Mouse (Mus musculus): ENCODE data around the gene Dpp4. TPM values are rescaled to one million over a fixed set of nuclear protein-coding genes. Genes with fewer than 3 reads are reported as not detected.

Dpp4 gene
- polyA plus RNA-seq (2016; fragmentation: Nextera tagmentation; extraction: Ambion mirVana) = 0.99 and 1.9 TPM in 2 replicates

GRCm38 (mm10) chr2:62412081-62412821 is at the start of gene Dpp4:
Gene Dpp4, minus strand, starts transcription at chr2:62412231.
- peaks cover 10% of the 10 kb centered on the region for H3K4me1 ChIP-seq
- no peaks in the 10 kb centered on the region for H3K36me3 ChIP-seq
- no peak within 1 kb of the TSS for H3K27ac ChIP-seq
- H3K9me3 ChIP-seq (replicated peaks) = no peaks in the 10 kb centered on the region
- WGBS = 57% methylated on average over 13 of the region's 13 CpGs
- peak within 1 kb of the TSS; percentile 71 for H3K4me2 ChIP-seq (replicated peaks)
- ATAC-seq (ENCODE audit: low FRiP score) = 0 out of 2 replicates have a peak, but pooled peaks have one; percentile 6
- H3K4me3 ChIP-seq = peak within 1 kb of the TSS; percentile 34
- peaks cover 25% of the 10 kb centered on the region for H3K27me3 ChIP-seq
- peak within 1 kb of the TSS; percentile 28; the same call in 1 of the 2 replicates for H3K9ac ChIP-seq

DNA sequence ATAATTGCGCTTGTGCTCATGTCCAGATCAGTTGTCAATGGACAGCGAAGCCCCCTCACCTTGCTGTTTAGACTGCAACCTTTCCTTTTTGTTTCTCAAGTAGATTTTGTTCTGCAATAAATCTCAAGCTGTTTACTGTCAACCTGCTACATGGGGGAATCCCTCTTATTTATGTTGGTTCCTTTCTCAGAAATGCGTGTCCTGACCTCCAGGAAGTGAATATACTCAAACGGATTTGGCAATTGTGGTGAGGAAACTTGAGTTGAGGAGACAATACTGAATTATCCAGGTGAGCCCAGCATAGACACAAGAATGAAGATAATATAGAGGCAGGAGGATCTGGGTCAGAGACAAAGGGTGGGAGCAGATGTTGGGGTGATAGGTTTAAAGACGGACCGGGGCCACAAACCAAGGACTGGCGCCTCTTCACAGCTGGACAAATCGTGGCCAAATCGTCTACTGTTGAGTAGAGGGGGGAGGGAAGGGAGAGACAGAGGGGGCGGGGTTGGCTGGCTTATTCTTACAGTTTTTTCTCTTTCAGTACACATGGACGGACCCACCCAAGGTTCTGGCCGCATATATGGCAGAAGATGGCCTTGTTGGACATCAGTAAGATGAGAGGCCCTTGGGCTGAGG is 48.9 kb upstream of the Dpp4 start:
- 91% methylated on average over 12 of the region's 12 CpGs for WGBS
- no peak for ATAC-seq (ENCODE audit: low FRiP score)
- Histone ChIP-seq H3K9ac (no peak overlapping the region), H3K4me2 (replicated peaks) (no peak overlapping the region), H3K27ac (no peak overlapping the region), H3K27me3 (0 out of 2 replicates have a peak, but pooled peaks cover 2% of the 10 kb centered on the region), H3K4me1 (no peaks in the 10 kb centered on the region), H3K9me3 (replicated peaks) (no peaks in the 10 kb centered on the region), H3K4me3 (no peak overlapping the region), H3K36me3 (no peaks in the 10 kb centered on the region)

DNA sequence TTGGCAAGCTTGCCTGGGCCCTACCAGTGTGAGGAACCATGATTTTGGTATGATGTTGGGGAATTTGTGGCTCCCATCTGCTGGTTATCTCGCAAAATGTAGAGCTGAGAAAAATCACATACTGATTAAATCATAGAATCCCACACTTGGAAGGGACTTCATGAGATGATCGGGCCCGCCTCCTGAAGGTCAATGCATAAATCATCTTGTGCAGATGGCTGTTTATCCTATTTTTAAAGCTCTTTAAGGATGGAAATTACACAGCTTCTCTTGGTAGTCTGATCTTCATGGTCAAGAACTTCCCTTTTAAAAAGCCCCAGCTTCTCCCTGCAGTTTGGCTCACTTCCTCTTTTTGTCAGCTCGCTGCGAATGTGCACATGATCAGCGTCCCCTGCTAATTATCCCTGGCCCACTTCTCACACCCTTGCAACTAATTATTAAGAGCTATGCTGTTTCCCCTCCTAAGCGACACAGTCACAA is 48.2 kb upstream of the Dpp4 start:
- Histone ChIP-seq H3K9me3 (replicated peaks) (no peaks in the 10 kb centered on the region), H3K9ac (no peak overlapping the region), H3K27ac (no peak overlapping the region), H3K27me3 (0 out of 2 replicates have a peak, but pooled peaks cover 2% of the 10 kb centered on the region), H3K4me1 (no peaks in the 10 kb centered on the region), H3K4me3 (no peak overlapping the region), H3K4me2 (replicated peaks) (no peak overlapping the region), H3K36me3 (no peaks in the 10 kb centered on the region)
- ATAC-seq (ENCODE audit: low FRiP score) = no peak
- 90% methylated on average over 7 of the region's 7 CpGs for WGBS

DNA sequence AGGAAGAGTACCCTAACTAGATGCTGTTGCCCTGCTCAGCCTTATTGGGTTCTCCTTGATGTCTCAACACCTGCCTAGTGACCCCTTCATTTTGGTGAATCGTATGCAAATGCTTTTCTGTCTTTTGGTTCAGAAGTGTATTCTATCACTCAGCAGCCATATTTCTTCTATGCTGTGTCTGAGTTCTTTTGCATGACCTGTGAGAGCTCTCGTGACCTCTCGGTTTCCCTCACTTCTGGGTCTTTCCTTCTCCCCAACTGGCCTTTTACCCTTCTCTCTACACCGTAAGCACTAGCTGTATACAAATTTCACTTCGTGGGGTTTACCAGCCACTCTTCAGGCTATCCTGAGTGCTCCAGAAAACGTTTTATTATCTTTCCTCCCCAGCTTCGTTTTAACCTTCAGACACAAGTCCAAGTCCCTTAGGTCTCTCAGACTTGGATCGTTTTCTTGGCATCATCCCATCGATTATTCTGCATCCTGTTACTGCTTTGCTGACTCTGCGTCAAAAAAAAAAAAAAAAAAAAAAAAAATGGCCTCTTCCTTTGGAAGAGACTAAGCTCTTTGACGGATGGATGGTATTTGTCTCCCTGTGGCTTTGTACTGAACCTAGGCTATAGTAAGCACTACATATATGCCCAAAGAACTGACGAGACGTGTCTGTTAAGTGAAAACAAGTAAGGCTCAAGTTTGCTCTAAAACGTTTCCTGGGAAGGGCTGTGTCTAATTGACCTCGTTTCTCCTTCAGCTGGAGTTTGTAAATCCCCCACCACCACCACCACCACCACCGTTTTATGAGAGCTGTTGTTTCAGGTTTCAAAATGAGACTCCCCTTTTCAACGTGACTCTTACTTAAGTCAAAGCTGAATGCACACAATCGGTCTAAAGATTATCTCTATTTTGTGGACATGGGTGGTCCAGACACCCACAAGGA is 47.5 kb upstream of the Dpp4 start:
- no peak for ATAC-seq (ENCODE audit: low FRiP score)
- no peaks in the 10 kb centered on the region for H3K36me3 ChIP-seq
- WGBS = 74% methylated on average over 18 of the region's 18 CpGs
- no peaks in the 10 kb centered on the region for H3K9me3 ChIP-seq (replicated peaks)
- H3K27me3 ChIP-seq = 0 out of 2 replicates have a peak, but pooled peaks cover 2% of the 10 kb centered on the region
- H3K4me2 ChIP-seq (replicated peaks) = no peak overlapping the region
- no peak overlapping the region for H3K9ac ChIP-seq
- H3K4me1 ChIP-seq = no peaks in the 10 kb centered on the region
- no peak overlapping the region for H3K27ac ChIP-seq
- H3K4me3 ChIP-seq = no peak overlapping the region

DNA sequence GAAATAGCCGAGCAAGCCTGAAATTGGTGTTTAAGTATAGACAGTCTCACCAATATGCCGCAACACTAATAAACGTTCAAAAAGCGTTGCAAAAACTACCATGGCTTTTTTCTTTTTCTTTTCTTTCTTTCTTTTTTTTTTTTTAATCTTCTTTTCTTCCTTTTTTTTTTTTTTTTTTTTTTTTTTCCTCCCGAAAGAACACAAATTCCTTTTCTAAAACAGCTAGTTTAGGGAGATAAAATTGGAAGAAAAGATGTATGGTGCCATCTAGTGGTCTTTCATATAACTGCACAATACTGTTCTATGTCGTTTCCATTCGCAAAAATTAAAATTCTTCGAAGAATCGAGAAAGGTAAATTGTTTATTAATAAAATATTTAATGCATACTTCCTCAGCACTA is 46.0 kb upstream of the Dpp4 start:
- H3K27ac ChIP-seq = no peak overlapping the region
- H3K4me2 ChIP-seq (replicated peaks) = no peak overlapping the region
- ATAC-seq (ENCODE audit: low FRiP score) = no peak
- no peak overlapping the region for H3K4me3 ChIP-seq
- no peak overlapping the region for H3K9ac ChIP-seq
- H3K9me3 ChIP-seq (replicated peaks) = no peaks in the 10 kb centered on the region
- no peaks in the 10 kb centered on the region for H3K4me1 ChIP-seq
- H3K27me3 ChIP-seq = 0 out of 2 replicates have a peak, but pooled peaks cover 2% of the 10 kb centered on the region
- 47% methylated on average over 9 of the region's 9 CpGs for WGBS
- H3K36me3 ChIP-seq = no peaks in the 10 kb centered on the region

DNA sequence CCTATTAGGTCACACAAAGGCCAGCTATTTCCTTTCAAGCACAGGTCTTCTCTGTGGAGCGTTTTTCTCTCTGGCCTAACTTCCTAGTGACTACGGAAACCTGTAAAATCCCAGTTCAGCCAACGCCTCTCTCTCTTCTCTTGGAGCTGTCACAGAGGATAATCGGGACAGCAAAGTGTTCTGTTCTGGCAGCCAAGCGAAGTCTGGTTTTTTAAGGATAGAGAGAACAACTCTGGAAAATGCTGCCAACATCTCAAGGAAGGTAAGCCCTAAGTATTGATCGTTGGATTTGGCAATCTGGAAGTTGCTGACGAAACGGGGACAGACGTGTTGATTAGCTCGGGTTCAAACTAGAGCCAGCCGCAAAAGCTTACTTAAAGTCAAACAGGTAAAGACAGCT is 43.0 kb upstream of the Dpp4 start:
- Histone ChIP-seq H3K27ac (no peak overlapping the region), H3K27me3 (0 out of 2 replicates have a peak, but pooled peaks cover 2% of the 10 kb centered on the region), H3K9ac (no peak overlapping the region), H3K36me3 (no peaks in the 10 kb centered on the region), H3K4me2 (replicated peaks) (no peak overlapping the region), H3K4me3 (no peak overlapping the region), H3K9me3 (replicated peaks) (no peaks in the 10 kb centered on the region), H3K4me1 (no peaks in the 10 kb centered on the region)
- no peak for ATAC-seq (ENCODE audit: low FRiP score)
- WGBS = 90% methylated on average over 11 of the region's 11 CpGs

GRCm38 (mm10) chr2:62454033-62454432 is 42.0 kb upstream of the Dpp4 start:
- H3K9me3 ChIP-seq (replicated peaks) = no peaks in the 10 kb centered on the region
- H3K9ac ChIP-seq = no peak overlapping the region
- H3K27ac ChIP-seq = no peak overlapping the region
- no peaks in the 10 kb centered on the region for H3K4me1 ChIP-seq
- H3K36me3 ChIP-seq = no peaks in the 10 kb centered on the region
- WGBS = 73% methylated on average over 6 of the region's 6 CpGs
- ATAC-seq (ENCODE audit: low FRiP score) = no peak
- H3K27me3 ChIP-seq = 0 out of 2 replicates have a peak, but pooled peaks cover 2% of the 10 kb centered on the region
- no peak overlapping the region for H3K4me3 ChIP-seq
- no peak overlapping the region for H3K4me2 ChIP-seq (replicated peaks)

DNA sequence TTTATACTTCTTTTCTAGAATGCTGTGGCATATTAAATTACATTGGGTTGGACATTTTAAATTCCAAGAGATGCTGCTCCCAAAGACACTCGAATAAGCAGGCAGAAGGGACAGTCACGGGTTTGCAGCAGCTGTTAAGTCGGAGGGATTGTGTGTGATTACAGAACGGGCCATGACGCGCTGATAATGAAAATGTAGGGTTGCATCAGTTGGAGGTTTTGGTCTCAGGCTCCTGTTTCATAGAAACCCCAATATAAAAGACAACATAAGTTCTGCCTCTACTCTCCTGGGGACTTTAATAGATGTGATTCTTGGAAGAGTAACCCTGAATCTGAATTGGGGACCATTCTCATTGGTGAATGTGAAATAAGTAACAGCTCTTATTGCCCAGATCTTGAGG is 38.3 kb upstream of the Dpp4 start:
- no peaks in the 10 kb centered on the region for H3K9me3 ChIP-seq (replicated peaks)
- no peak overlapping the region for H3K4me2 ChIP-seq (replicated peaks)
- no peaks in the 10 kb centered on the region for H3K36me3 ChIP-seq
- no peak overlapping the region for H3K27ac ChIP-seq
- no peaks in the 10 kb centered on the region for H3K27me3 ChIP-seq
- H3K9ac ChIP-seq = no peak overlapping the region
- no peak for ATAC-seq (ENCODE audit: low FRiP score)
- no peak overlapping the region for H3K4me3 ChIP-seq
- H3K4me1 ChIP-seq = no peaks in the 10 kb centered on the region
- WGBS = 93% methylated on average over 6 of the region's 6 CpGs

DNA sequence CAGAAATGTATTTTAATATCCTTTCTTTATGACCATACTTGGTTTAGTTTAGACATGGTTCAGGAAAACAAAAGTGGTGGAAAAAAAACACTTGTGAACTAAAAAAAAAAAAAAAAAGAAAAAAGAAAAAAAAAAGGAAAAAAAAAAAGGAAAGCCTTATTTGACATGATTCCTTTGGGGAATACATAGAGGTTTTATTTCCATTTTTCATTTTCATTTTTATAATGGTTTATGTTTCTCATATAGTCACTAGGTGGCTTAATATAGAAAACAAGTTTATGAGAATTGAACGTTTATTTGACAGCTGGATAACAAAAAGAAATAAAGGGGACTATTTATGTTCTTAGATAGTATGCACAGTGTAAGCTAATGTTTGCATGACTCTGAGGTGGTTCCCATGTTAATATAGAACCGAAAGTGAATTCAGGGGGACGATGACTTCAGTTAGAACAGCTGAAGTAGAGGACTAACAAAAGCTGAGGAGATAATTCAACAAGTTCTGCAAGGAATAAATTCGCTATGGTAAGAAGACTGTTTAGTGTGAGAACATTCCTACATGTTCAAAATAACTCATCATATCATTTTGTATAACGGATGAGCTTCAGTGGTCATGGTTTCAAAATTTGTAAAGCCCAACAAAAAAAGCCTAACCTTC is 37.8 kb upstream of the Dpp4 start:
- no peak for ATAC-seq (ENCODE audit: low FRiP score)
- Histone ChIP-seq H3K4me3 (no peak overlapping the region), H3K4me1 (no peaks in the 10 kb centered on the region), H3K4me2 (replicated peaks) (no peak overlapping the region), H3K36me3 (no peaks in the 10 kb centered on the region), H3K9ac (no peak overlapping the region), H3K27me3 (no peaks in the 10 kb centered on the region), H3K9me3 (replicated peaks) (no peaks in the 10 kb centered on the region), H3K27ac (no peak overlapping the region)
- 87% methylated on average over 5 of the region's 5 CpGs for WGBS

DNA sequence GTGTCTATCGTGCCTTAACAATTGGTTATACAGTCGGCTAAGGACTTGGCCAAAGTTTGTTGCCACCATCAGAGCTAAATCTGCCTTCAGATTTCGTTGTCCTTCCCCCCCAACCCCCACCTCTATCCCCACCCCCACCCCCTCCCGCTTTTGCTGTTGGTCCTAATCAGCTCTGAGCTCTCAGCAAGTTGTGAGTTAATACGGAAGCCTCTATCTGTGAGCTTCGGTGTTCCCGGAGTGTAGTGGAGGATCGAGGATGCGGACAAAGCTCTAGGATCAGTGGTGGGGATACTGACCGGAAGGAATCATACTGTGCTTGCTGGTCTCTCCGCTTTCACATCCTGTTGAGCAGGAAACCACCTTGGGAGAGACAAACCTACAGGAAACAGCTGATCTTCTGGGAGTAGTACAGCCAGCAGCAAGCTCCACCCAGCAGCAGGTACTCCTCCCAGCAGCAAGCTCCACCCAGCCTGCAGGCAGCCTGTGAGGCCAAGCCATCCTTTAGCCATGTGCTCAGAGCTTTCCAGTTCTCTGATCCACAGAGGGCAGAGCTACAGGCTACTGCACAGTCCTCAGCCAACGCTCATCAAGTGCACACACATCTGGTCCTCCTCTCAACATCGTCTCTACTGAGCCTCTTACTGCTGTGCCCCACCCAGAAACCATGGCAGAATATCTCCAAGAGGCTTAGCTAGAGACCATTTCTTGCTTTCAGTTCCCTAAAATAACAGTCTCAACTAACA is 28.9 kb upstream of the Dpp4 start:
- no peak for ATAC-seq (ENCODE audit: low FRiP score)
- Histone ChIP-seq H3K4me2 (replicated peaks) (no peak overlapping the region), H3K9me3 (replicated peaks) (no peaks in the 10 kb centered on the region), H3K27ac (no peak overlapping the region), H3K4me1 (no peaks in the 10 kb centered on the region), H3K9ac (no peak overlapping the region), H3K36me3 (no peaks in the 10 kb centered on the region), H3K4me3 (no peak overlapping the region), H3K27me3 (no peaks in the 10 kb centered on the region)
- WGBS = 65% methylated on average over 13 of the region's 13 CpGs

- WGBS = 88% methylated on average over 4 of the region's 4 CpGs
Measured at GRCm38 (mm10) chr2:62440083-62440482, 28.1 kb upstream of the Dpp4 start.

More at GRCm38 (mm10) chr2:62440083-62440482, 28.1 kb upstream of the Dpp4 start:
- Histone ChIP-seq H3K4me1 (no peaks in the 10 kb centered on the region), H3K36me3 (no peaks in the 10 kb centered on the region), H3K4me2 (replicated peaks) (no peak overlapping the region), H3K27ac (no peak overlapping the region), H3K4me3 (no peak overlapping the region), H3K9me3 (replicated peaks) (no peaks in the 10 kb centered on the region), H3K9ac (no peak overlapping the region), H3K27me3 (no peaks in the 10 kb centered on the region)
- ATAC-seq (ENCODE audit: low FRiP score) = no peak

Measured in hindbrain, embryonic 12.5 days (tissue).